Comparison of ENCODE assay signal across 14 mouse cellular contexts in the genomic region with DNA sequence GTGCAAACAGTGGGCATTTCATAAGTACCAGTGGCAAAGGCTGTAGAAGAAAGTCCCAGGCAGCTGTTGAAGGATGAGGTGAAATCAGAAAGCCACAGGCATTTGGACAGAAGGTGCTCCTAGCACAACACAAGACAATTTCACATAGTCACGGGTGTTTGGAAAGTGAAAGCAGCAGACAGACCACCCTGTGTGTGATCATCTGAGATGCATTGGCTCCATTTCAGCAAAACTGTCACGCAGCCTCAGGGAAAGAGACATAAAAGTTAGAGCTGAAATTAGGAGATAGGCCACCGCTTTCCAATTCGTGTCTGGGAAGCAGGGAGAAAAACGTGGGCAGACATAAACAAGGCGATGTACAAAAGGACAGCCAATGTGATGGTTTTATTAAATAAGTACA.
DNase-seq lines count a peak whose midpoint lies in the region; ATAC-seq and TF ChIP-seq lines count a peak whose summit lies in the region.
"Had no signal": no experiment of that assay in that cellular context is flagged by ENCODE, and none has a peak within 500 bp of the region (broad histone marks: within the 10 kb centered on the region; RNA-seq: fewer than 3 reads in every experiment).

No protein-coding gene starts in this region.

- no peak for ATAC-seq in embryonic facial prominence, embryonic 14.5 days (ENCODE audit: low read depth)
- no peak for ATAC-seq in kidney, postnatal 0 days (replicated peaks; ENCODE audit: low FRiP score, low read depth)
- ATAC-seq in midbrain, embryonic 14.5 days (ENCODE audit: low FRiP score, low TSS enrichment), result no peak
- ATAC-seq in midbrain, embryonic 13.5 days, result no peak

- no peaks in the 10 kb centered on the region for H3K36me3 ChIP-seq in embryonic facial prominence, embryonic 14.5 days (ENCODE audit: control insufficient read depth, insufficient read depth, low read length)
- no peaks in the 10 kb centered on the region for H3K36me3 ChIP-seq in embryonic facial prominence, embryonic 10.5 days (replicated peaks)
- no peaks in the 10 kb centered on the region for H3K36me3 ChIP-seq in kidney, postnatal 0 days (ENCODE audit: insufficient read depth, low read length)
- no peaks in the 10 kb centered on the region for H3K36me3 ChIP-seq in midbrain, embryonic 14.5 days (ENCODE audit: control insufficient read depth, insufficient read depth, low read length)
- no peaks in the 10 kb centered on the region for H3K36me3 ChIP-seq in midbrain, embryonic 13.5 days
- no peaks in the 10 kb centered on the region for H3K36me3 ChIP-seq in myocyte (ENCODE audit: control insufficient read depth, insufficient read depth)
- H3K36me3 ChIP-seq: embryonic facial prominence, embryonic 12.5 days; heart, embryonic 12.5 days had no signal

- H3K4me1 ChIP-seq in embryonic facial prominence, embryonic 14.5 days (ENCODE audit: control insufficient read depth, insufficient read depth, low read length), result no peaks in the 10 kb centered on the region
- H3K4me1 ChIP-seq in embryonic facial prominence, embryonic 10.5 days, result no peaks in the 10 kb centered on the region
- no peaks in the 10 kb centered on the region for H3K4me1 ChIP-seq in kidney, postnatal 0 days (replicated peaks; ENCODE audit: insufficient read depth, low read length)
- H3K4me1 ChIP-seq in midbrain, embryonic 14.5 days (ENCODE audit: control insufficient read depth, insufficient read depth, low read length), result no peaks in the 10 kb centered on the region
- no peaks in the 10 kb centered on the region for H3K4me1 ChIP-seq in midbrain, embryonic 13.5 days (replicated peaks)
- H3K4me1 ChIP-seq: embryonic facial prominence, embryonic 12.5 days; heart, embryonic 12.5 days had no signal

- TF ChIP-seq POLR2A in myocyte (IDR thresholded peaks at IDR 0.05; ENCODE audit: insufficient read length, low read depth), result no peak

- no peak for TF ChIP-seq CTCF in kidney, postnatal 0 days (IDR thresholded peaks at IDR 0.05; ENCODE audit: low read depth)

- no peaks in the 10 kb centered on the region for H3K9me3 ChIP-seq in embryonic facial prominence, embryonic 14.5 days (ENCODE audit: control insufficient read depth, low read length)
- no peaks in the 10 kb centered on the region for H3K9me3 ChIP-seq in embryonic facial prominence, embryonic 10.5 days
- no peaks in the 10 kb centered on the region for H3K9me3 ChIP-seq in kidney, postnatal 0 days (replicated peaks; ENCODE audit: low read length)
- no peaks in the 10 kb centered on the region for H3K9me3 ChIP-seq in midbrain, embryonic 14.5 days (ENCODE audit: control insufficient read depth, low read length)
- no peaks in the 10 kb centered on the region for H3K9me3 ChIP-seq in midbrain, embryonic 13.5 days
- H3K9me3 ChIP-seq: embryonic facial prominence, embryonic 12.5 days; heart, embryonic 12.5 days had no signal

- H3ac ChIP-seq in myocyte (ENCODE audit: control insufficient read depth, insufficient read length), result no peak overlapping the region

- H3K4me2 ChIP-seq in embryonic facial prominence, embryonic 14.5 days (ENCODE audit: low read depth, low read length), result no peak overlapping the region
- H3K4me2 ChIP-seq in kidney, postnatal 0 days (ENCODE audit: low read length), result no peak overlapping the region
- H3K4me2 ChIP-seq in midbrain, embryonic 14.5 days (ENCODE audit: low read length), result no peak overlapping the region
- no peak overlapping the region for H3K4me2 ChIP-seq in midbrain, embryonic 13.5 days (replicated peaks)
- peak overlapping the region; percentile 36 for H3K4me2 ChIP-seq in myocyte (ENCODE audit: low read depth)
- H3K4me2 ChIP-seq: embryonic facial prominence, embryonic 12.5 days; heart, embryonic 12.5 days had no signal

- H3K27me3 ChIP-seq in embryonic facial prominence, embryonic 14.5 days (replicated peaks; ENCODE audit: control insufficient read depth, insufficient read depth, low read length), result no peaks in the 10 kb centered on the region
- no peaks in the 10 kb centered on the region for H3K27me3 ChIP-seq in embryonic facial prominence, embryonic 10.5 days (replicated peaks; ENCODE audit: low read depth, poor library complexity, severe bottlenecking)
- H3K27me3 ChIP-seq in kidney, postnatal 0 days (ENCODE audit: insufficient read depth, low read length), result no peaks in the 10 kb centered on the region
- H3K27me3 ChIP-seq in midbrain, embryonic 14.5 days (ENCODE audit: control insufficient read depth, insufficient read depth, low read length), result no peaks in the 10 kb centered on the region
- no peaks in the 10 kb centered on the region for H3K27me3 ChIP-seq in midbrain, embryonic 13.5 days
- no peaks in the 10 kb centered on the region for H3K27me3 ChIP-seq in myocyte (ENCODE audit: control insufficient read depth, insufficient read depth, insufficient read length)
- H3K27me3 ChIP-seq: embryonic facial prominence, embryonic 12.5 days; heart, embryonic 12.5 days had no signal

- H3K9ac ChIP-seq in embryonic facial prominence, embryonic 14.5 days (ENCODE audit: low read depth, low read length), result no peak overlapping the region
- H3K9ac ChIP-seq in kidney, postnatal 0 days (ENCODE audit: low read depth, low read length), result no peak overlapping the region
- H3K9ac ChIP-seq in midbrain, embryonic 14.5 days (replicated peaks; ENCODE audit: low read length), result no peak overlapping the region
- H3K9ac ChIP-seq in midbrain, embryonic 13.5 days (replicated peaks), result no peak overlapping the region
- H3K9ac ChIP-seq: embryonic facial prominence, embryonic 12.5 days; heart, embryonic 12.5 days had no signal

- no peaks in the 10 kb centered on the region for H3K79me2 ChIP-seq in myocyte (ENCODE audit: control insufficient read depth, insufficient read depth)

- WGBS in embryonic facial prominence, embryonic 14.5 days, result 56% methylated on average over 6 of the region's 6 CpGs
- WGBS in embryonic facial prominence, embryonic 10.5 days, result 79% methylated on average over 6 of the region's 6 CpGs
- WGBS in kidney, postnatal 0 days, result 66% methylated on average over 6 of the region's 6 CpGs
- 73% methylated on average over 6 of the region's 6 CpGs for WGBS in midbrain, embryonic 14.5 days
- 76% methylated on average over 6 of the region's 6 CpGs for WGBS in midbrain, embryonic 13.5 days

- DNase-seq in embryonic facial prominence, embryonic 14.5 days (ENCODE audit: low spot score), result peak; percentile 8
- DNase-seq in embryonic facial prominence, embryonic 10.5 days (ENCODE audit: low spot score), result no peak
- DNase-seq in kidney, postnatal 0 days (ENCODE audit: low spot score), result peak; percentile 7
- DNase-seq in kidney, postnatal 25 days, result no peak
- peak; percentile 9 for DNase-seq in midbrain, embryonic 14.5 days
- DNase-seq: adrenal gland, postnatal 25 days; kidney, adult 18-20 months; liver; lung, adult 18-20 months; thymus, postnatal 4 days had no signal

- H3K27ac ChIP-seq in embryonic facial prominence, embryonic 14.5 days (replicated peaks; ENCODE audit: low read depth, low read length), result no peak overlapping the region
- no peak overlapping the region for H3K27ac ChIP-seq in embryonic facial prominence, embryonic 10.5 days (replicated peaks)
- no peak overlapping the region for H3K27ac ChIP-seq in kidney, postnatal 0 days
- no peak overlapping the region for H3K27ac ChIP-seq in midbrain, embryonic 14.5 days (replicated peaks; ENCODE audit: low read depth, low read length)
- H3K27ac ChIP-seq in midbrain, embryonic 13.5 days, result no peak overlapping the region
- H3K27ac ChIP-seq: embryonic facial prominence, embryonic 12.5 days had no signal

- H3K4me3 ChIP-seq in embryonic facial prominence, embryonic 14.5 days (ENCODE audit: low read depth, low read length), result no peak overlapping the region
- H3K4me3 ChIP-seq in embryonic facial prominence, embryonic 10.5 days, result no peak overlapping the region
- no peak overlapping the region for H3K4me3 ChIP-seq in kidney, postnatal 0 days (replicated peaks; ENCODE audit: low read depth, low read length)
- H3K4me3 ChIP-seq in midbrain, embryonic 14.5 days (replicated peaks; ENCODE audit: low read depth, low read length), result no peak overlapping the region
- no peak overlapping the region for H3K4me3 ChIP-seq in midbrain, embryonic 13.5 days (replicated peaks)
- H3K4me3 ChIP-seq in myocyte, result no peak overlapping the region
- H3K4me3 ChIP-seq: embryonic facial prominence, embryonic 12.5 days; heart, embryonic 12.5 days had no signal

TF ChIP-seq in myocyte, 11 proteins besides CTCF, POLR2A, EP300 and RAD21:
- no peak for TF ChIP-seq CEBPB (IDR thresholded peaks at IDR 0.05; ENCODE audit: insufficient read depth, poor library complexity, severe bottlenecking)
- no peak for TF ChIP-seq REST (IDR thresholded peaks at IDR 0.05; ENCODE audit: insufficient read depth, insufficient read length)
- TF ChIP-seq POLR2AphosphoS2 (IDR thresholded peaks at IDR 0.05; ENCODE audit: insufficient read length, low read depth), result no peak

Comparison
In these comparisons a context has a peak if more than half of its experiments do, and no peak if none do; other contexts are left out.
1. DNase-seq: peak in embryonic facial prominence, embryonic 14.5 days (single experiment), kidney, postnatal 0 days (single experiment) and midbrain, embryonic 14.5 days (single experiment); none in embryonic facial prominence, embryonic 10.5 days (single experiment) and kidney, postnatal 25 days (0 of 2).